Mouse (Mus musculus) urinary bladder, postnatal 4 days (tissue): ENCODE results near the gene Fbf1.
"Not testable (repeated sequence)": the region's sequence is repeated elsewhere in the genome, so short reads cannot be mapped to it uniquely, and the experiment has no call there.

ENCODE experiments used
- DNase-seq, 2 experiments: peaks; one replicate each; pipeline ENCODE4 v3.0.0; 2021 to 2022; ENCODE audit warnings: low spot score in 2 of 2

The Fbf1 gene

GRCm38 (mm10) chr11:116108464-116109137 is 59.4 kb downstream of the Fbf1 start:
- DNase-seq, result peak in 1 of 2 experiments; percentile 45

- DNase-seq, result peak in 1 of 2 experiments; percentile 24
Measured at GRCm38 (mm10) chr11:116107777-116108285, 60.1 kb downstream of the Fbf1 start.

DNA sequence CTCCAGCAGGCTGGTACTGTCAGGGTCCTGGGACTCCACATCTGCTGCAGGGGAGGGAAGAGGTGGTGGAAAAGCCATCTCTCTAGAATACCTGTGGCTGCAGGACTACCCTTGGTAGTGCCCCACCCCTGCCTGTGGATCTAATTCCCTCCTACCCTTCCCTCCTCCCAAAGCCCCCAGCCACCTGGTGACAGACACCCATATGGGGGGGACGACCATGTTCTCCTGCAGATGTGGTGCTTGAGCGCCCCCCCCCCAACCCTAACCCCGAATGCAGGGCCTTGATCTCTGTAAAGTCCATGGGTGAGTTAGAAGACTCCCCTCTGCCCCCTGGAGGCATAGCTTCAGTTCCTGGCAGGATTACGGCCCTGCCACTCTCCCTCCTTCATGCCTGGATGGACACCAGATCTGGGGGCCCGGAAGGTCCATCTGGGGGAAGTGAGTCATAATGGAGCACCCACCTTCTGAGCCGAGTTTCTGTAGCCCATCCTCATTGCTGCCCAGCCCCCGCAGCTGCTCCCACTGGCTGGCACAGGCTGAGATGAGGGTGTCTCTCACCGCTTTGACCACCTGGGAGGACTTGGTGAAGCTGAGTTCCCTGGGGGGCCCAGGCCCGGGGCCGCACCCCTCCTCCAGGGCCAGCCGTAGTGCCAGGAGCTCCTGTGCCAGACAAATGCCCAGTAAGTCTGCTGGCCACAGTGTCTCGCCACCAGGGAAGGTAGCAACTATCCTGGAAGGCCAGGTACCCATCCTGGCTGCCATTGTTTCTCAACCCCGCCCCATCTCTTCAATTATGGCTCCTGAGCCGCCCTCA is 60.8 kb downstream of the Fbf1 start:
- DNase-seq, result peak in 1 of 2 experiments; percentile 24

- peak in 1 of 2 experiments; percentile 23 for DNase-seq
Measured at GRCm38 (mm10) chr11:116106154-116106962, 61.6 kb downstream of the Fbf1 start.

- no peak for DNase-seq
Measured at GRCm38 (mm10) chr11:116105065-116105464, 62.9 kb downstream of the Fbf1 start.

- peak in 1 of 2 experiments; percentile 74 for DNase-seq
Measured at GRCm38 (mm10) chr11:116104006-116104646, 63.8 kb downstream of the Fbf1 start.

- DNase-seq, result peak in 1 of 2 experiments; percentile 22
Measured at GRCm38 (mm10) chr11:116103572-116103971, 64.4 kb downstream of the Fbf1 start.

DNA sequence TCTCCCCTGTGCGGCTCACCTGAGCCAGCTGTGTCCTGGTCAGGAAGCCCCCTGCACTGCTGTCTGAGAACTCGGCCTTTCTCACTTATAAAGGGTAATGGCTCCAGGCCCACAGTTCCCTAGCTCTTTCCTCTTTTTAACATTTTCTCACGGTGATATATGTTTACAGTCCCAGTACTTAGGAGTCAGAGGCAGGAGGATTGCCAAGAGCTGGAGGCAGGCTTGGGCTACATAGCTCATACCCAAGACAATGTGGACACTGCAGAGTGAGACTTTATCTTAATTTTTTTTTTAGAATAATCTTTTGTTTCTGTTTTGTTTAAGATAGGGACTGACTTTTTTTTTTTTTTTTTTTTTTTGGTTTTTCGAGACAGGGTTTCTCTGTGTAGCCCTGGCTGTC is 65.5 kb downstream of the Fbf1 start:
- DNase-seq, result no peak

- peak in 1 of 2 experiments; percentile 67 for DNase-seq
Measured at GRCm38 (mm10) chr11:116101931-116102381, 66.0 kb downstream of the Fbf1 start.

DNA sequence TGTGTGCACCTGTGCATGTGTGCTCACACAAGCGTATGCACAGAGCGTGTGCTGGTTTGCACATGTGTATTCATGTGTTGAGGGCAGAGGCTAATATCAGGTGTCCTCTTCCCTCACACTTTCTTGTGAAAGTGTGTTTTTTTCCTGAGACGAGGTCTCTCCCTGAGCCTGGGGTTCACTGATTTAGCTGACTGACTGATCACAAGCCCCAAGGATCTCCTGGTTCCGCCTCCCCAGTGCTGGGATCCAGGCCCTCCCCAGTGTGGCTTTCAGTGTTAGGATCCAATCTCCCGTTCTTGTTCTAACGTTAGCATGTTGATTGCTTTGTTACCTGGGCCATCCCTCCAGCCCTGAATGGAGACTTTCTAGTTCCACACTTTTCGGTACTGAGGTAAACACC is 67.1 kb downstream of the Fbf1 start:
- DNase-seq, result no peak

GRCm38 (mm10) chr11:116100385-116100784 is 67.6 kb downstream of the Fbf1 start:
- peak in 1 of 2 experiments; percentile 81 for DNase-seq

- no peak for DNase-seq
Measured at GRCm38 (mm10) chr11:116099462-116099861, 68.5 kb downstream of the Fbf1 start.

GRCm38 (mm10) chr11:116098711-116099460 is 69.1 kb downstream of the Fbf1 start:
- no peak for DNase-seq

DNA sequence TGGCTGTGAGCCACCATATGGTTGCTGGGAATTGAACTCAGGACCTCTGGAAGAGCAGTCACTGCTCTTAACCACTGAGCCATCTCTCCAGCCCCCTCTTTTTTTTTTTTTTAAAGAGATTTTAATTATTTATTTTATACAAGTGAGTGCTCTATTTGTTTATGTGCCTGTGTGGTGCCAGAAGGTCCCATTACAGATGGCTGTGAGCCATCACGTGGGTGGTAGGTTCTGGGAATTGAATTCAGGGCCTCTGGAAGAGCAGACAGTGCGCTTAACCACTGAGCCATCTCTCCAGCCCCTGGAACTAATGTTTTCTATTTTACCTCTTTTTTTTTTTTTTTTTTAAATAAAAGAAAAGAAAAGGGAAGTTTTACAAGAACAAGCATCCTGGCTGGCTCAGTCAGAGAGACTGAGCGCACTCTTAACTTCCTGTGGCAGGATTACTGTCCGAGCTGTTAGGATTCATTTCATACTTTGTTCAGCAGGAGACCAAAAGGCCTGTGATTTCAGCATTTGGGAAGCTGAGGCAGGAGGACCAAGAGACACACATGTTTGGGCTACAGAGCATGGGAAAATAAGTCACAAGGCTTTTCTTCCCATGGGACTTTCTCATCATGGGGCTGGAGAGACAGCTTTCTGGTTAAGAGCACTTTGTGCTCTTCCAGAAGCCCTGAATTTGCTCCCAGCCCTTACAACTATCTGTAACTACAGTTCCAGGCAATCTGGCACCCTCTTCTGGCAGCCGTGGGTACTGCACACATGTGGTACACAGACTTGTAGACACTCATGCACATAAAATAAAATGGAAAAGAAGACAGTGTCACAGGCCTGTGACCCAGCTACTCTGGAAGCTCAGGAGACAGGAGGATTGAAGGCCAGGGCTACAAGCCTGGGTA is 71.5 kb downstream of the Fbf1 start:
- DNase-seq, result no peak

GRCm38 (mm10) chr11:116095573-116095972 is 72.4 kb downstream of the Fbf1 start:
- DNase-seq, result no peak

GRCm38 (mm10) chr11:116093771-116094565 is 74.0 kb downstream of the Fbf1 start:
- no peak for DNase-seq

DNA sequence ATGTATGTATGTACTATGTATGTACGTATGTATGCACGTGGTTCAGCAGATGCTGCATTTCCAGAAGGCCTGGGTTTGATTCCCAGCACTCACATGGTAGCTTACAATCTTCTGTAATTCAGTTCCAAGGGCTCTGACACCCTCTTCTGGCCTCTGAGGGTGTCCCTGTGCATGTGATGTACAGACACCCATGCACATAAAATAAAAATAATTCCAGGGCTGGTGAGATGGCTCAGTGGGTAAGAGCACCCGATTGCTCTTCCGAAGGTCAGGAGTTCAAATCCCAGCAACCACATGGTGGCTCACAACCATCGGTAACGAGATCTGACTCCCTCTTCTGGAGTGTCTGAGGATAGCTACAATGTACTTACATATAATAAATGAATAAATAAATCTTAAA is 75.0 kb downstream of the Fbf1 start:
- not testable (repeated sequence) for DNase-seq
